Mouse (Mus musculus): ENCODE data around the gene Nsl1.

Nsl1 gene

DNA sequence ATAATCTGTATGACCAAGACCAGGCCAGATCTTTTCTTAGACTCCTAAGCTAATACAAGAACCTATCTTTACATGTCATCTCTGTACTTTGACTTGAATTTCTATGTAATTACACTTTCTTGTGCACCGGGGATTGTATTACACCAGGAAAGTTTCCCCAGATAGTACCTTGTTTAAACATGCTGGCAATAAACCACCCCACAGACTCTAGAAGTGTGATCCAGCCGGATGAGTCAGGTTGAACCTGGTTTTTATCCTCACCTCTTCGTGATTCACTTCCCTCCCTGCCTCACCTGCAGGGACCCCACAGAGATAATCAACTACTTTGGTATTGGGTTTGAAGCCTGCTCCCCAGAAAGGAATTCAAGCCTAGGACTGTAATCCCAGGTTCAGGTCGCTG, 72.6 kb downstream of the Nsl1 start:
- no peak for DNase-seq (ENCODE audit: low read depth, low spot score)
